Mouse (Mus musculus): Measurements from ENCODE around the gene 3110070M22Rik. TPM values are rescaled to one million over a fixed set of nuclear protein-coding genes. Genes with fewer than 3 reads are reported as not detected.
"Not testable (repeated sequence)": the region's sequence is repeated elsewhere in the genome, so short reads cannot be mapped to it uniquely, and the experiment has no call there.

Gene 3110070M22Rik
- 0.92 and 1.1 TPM in 2 replicates for polyA plus RNA-seq (2015; fragmentation: Nextera tagmentation; extraction: Ambion mirVana)

- Histone ChIP-seq H3K4me1 (ENCODE audit: control insufficient read depth, insufficient read depth, low read length) (no peaks in the 10 kb centered on the region), H3K9ac (ENCODE audit: low read depth, low read length) (peak within 1 kb of the TSS; percentile 64), H3K4me3 (ENCODE audit: low read length) (no peak within 1 kb of the TSS; the same call in 1 of the 2 replicates), H3K27ac (ENCODE audit: low read length) (0 out of 2 replicates have a peak within 1 kb of the TSS, but pooled peaks have one; percentile 7), H3K4me2 (ENCODE audit: low read depth, low read length) (peak within 1 kb of the TSS; percentile 28; the same call in 1 of the 2 replicates), H3K27me3 (replicated peaks; ENCODE audit: control insufficient read depth, insufficient read depth, low read length) (no peaks in the 10 kb centered on the region), H3K9me3 (ENCODE audit: control insufficient read depth, low read length) (peaks cover 5% of the 10 kb centered on the region; the same call in 1 of the 2 replicates), H3K36me3 (ENCODE audit: control insufficient read depth, insufficient read depth, low read length) (0 out of 2 replicates have a peak, but pooled peaks cover 12% of the 10 kb centered on the region)
- 84% methylated on average over 87 of the region's 87 CpGs for WGBS
- no peak for ATAC-seq
These were observed at the start of gene 3110070M22Rik, which contains the start of gene Tmem267 for GRCm38 (mm10) chr13:119487880-119488580. TSS of gene 3110070M22Rik (minus strand) at chr13:119488383. TSS of gene Tmem267 (plus strand) at chr13:119488039.

GRCm38 (mm10) chr13:119494938-119495337 lies 6.8 kb upstream of the 3110070M22Rik start:
- not testable (repeated sequence) for H3K4me2 ChIP-seq (ENCODE audit: low read depth, low read length); H3K4me3 ChIP-seq (ENCODE audit: low read length); H3K9me3 ChIP-seq (ENCODE audit: control insufficient read depth, low read length); H3K27ac ChIP-seq (ENCODE audit: low read length); H3K27me3 ChIP-seq (replicated peaks; ENCODE audit: control insufficient read depth, insufficient read depth, low read length); H3K9ac ChIP-seq (ENCODE audit: low read depth, low read length); H3K36me3 ChIP-seq (ENCODE audit: control insufficient read depth, insufficient read depth, low read length); H3K4me1 ChIP-seq (ENCODE audit: control insufficient read depth, insufficient read depth, low read length)
- 96% methylated on average over 10 of the region's 22 CpGs for WGBS
- peak; percentile 27 for ATAC-seq

GRCm38 (mm10) chr13:119492083-119492482 lies 3.9 kb upstream of the 3110070M22Rik start:
- not testable (repeated sequence) for H3K4me2 ChIP-seq (ENCODE audit: low read depth, low read length); H3K27me3 ChIP-seq (replicated peaks; ENCODE audit: control insufficient read depth, insufficient read depth, low read length); H3K27ac ChIP-seq (ENCODE audit: low read length); H3K36me3 ChIP-seq (ENCODE audit: control insufficient read depth, insufficient read depth, low read length); H3K4me3 ChIP-seq (ENCODE audit: low read length); H3K9me3 ChIP-seq (ENCODE audit: control insufficient read depth, low read length); H3K4me1 ChIP-seq (ENCODE audit: control insufficient read depth, insufficient read depth, low read length); H3K9ac ChIP-seq (ENCODE audit: low read depth, low read length); ATAC-seq
- WGBS, result 90% methylated on average over 10 of the region's 10 CpGs

GRCm38 (mm10) chr13:119487354-119487753 lies 829 bp downstream of the 3110070M22Rik start:
- 72% methylated on average over 7 of the region's 7 CpGs for WGBS
- no peaks in the 10 kb centered on the region for H3K27me3 ChIP-seq (replicated peaks; ENCODE audit: control insufficient read depth, insufficient read depth, low read length)
- H3K9ac ChIP-seq (ENCODE audit: low read depth, low read length), result no peak overlapping the region
- no peak for ATAC-seq
- H3K9me3 ChIP-seq (ENCODE audit: control insufficient read depth, low read length), result peaks cover 5% of the 10 kb centered on the region; the same call in 1 of the 2 replicates
- H3K27ac ChIP-seq (ENCODE audit: low read length), result no peak overlapping the region
- H3K4me3 ChIP-seq (ENCODE audit: low read length), result no peak overlapping the region
- H3K4me2 ChIP-seq (ENCODE audit: low read depth, low read length), result no peak overlapping the region
- H3K4me1 ChIP-seq (ENCODE audit: control insufficient read depth, insufficient read depth, low read length), result no peaks in the 10 kb centered on the region
- H3K36me3 ChIP-seq (ENCODE audit: control insufficient read depth, insufficient read depth, low read length), result 0 out of 2 replicates have a peak, but pooled peaks cover 12% of the 10 kb centered on the region

- H3K4me3 ChIP-seq (ENCODE audit: low read length), result no peak overlapping the region
- H3K4me1 ChIP-seq (ENCODE audit: control insufficient read depth, insufficient read depth, low read length), result no peaks in the 10 kb centered on the region
- H3K27ac ChIP-seq (ENCODE audit: low read length), result no peak overlapping the region
- H3K9me3 ChIP-seq (ENCODE audit: control insufficient read depth, low read length), result no peaks in the 10 kb centered on the region
- peaks cover 12% of the 10 kb centered on the region for H3K36me3 ChIP-seq (ENCODE audit: control insufficient read depth, insufficient read depth, low read length)
- no peak overlapping the region for H3K4me2 ChIP-seq (ENCODE audit: low read depth, low read length)
- peak; percentile 59; the same call in 1 of the 2 replicates for ATAC-seq
- WGBS, result 78% methylated on average over 2 of the region's 2 CpGs
- H3K27me3 ChIP-seq (replicated peaks; ENCODE audit: control insufficient read depth, insufficient read depth, low read length), result no peaks in the 10 kb centered on the region
- no peak overlapping the region for H3K9ac ChIP-seq (ENCODE audit: low read depth, low read length)
These were observed 10.4 kb downstream of the 3110070M22Rik start for GRCm38 (mm10) chr13:119477789-119478188.

GRCm38 (mm10) chr13:119476631-119477030 lies 11.6 kb downstream of the 3110070M22Rik start:
- H3K4me1 ChIP-seq (ENCODE audit: control insufficient read depth, insufficient read depth, low read length), result no peaks in the 10 kb centered on the region
- no peak overlapping the region for H3K9ac ChIP-seq (ENCODE audit: low read depth, low read length)
- H3K9me3 ChIP-seq (ENCODE audit: control insufficient read depth, low read length), result no peaks in the 10 kb centered on the region
- no peak overlapping the region for H3K27ac ChIP-seq (ENCODE audit: low read length)
- peaks cover 15% of the 10 kb centered on the region for H3K36me3 ChIP-seq (ENCODE audit: control insufficient read depth, insufficient read depth, low read length)
- no peak overlapping the region for H3K4me2 ChIP-seq (ENCODE audit: low read depth, low read length)
- no peak for ATAC-seq
- 90% methylated on average over 9 of the region's 9 CpGs for WGBS
- no peaks in the 10 kb centered on the region for H3K27me3 ChIP-seq (replicated peaks; ENCODE audit: control insufficient read depth, insufficient read depth, low read length)
- H3K4me3 ChIP-seq (ENCODE audit: low read length), result no peak overlapping the region

GRCm38 (mm10) chr13:119462596-119463560 lies 25.3 kb downstream of the 3110070M22Rik start, which contains the start of gene 4833420G17Rik:
TSS of gene 4833420G17Rik (plus strand) at chr13:119462768.
- Histone ChIP-seq H3K9ac (ENCODE audit: low read depth, low read length) (peak within 1 kb of the TSS; percentile 75), H3K27me3 (replicated peaks; ENCODE audit: control insufficient read depth, insufficient read depth, low read length) (no peaks in the 10 kb centered on the region), H3K4me2 (ENCODE audit: low read depth, low read length) (peak within 1 kb of the TSS; percentile 63), H3K9me3 (ENCODE audit: control insufficient read depth, low read length) (no peaks in the 10 kb centered on the region), H3K36me3 (ENCODE audit: control insufficient read depth, insufficient read depth, low read length) (peaks cover 5% of the 10 kb centered on the region; the same call in 1 of the 2 replicates), H3K4me3 (ENCODE audit: low read length) (peak within 1 kb of the TSS; percentile 70), H3K27ac (ENCODE audit: low read length) (peak within 1 kb of the TSS; percentile 67), H3K4me1 (ENCODE audit: control insufficient read depth, insufficient read depth, low read length) (peaks cover 7% of the 10 kb centered on the region)
- WGBS, result 9% methylated on average over 57 of the region's 57 CpGs
- peak; percentile 96 for ATAC-seq

DNA sequence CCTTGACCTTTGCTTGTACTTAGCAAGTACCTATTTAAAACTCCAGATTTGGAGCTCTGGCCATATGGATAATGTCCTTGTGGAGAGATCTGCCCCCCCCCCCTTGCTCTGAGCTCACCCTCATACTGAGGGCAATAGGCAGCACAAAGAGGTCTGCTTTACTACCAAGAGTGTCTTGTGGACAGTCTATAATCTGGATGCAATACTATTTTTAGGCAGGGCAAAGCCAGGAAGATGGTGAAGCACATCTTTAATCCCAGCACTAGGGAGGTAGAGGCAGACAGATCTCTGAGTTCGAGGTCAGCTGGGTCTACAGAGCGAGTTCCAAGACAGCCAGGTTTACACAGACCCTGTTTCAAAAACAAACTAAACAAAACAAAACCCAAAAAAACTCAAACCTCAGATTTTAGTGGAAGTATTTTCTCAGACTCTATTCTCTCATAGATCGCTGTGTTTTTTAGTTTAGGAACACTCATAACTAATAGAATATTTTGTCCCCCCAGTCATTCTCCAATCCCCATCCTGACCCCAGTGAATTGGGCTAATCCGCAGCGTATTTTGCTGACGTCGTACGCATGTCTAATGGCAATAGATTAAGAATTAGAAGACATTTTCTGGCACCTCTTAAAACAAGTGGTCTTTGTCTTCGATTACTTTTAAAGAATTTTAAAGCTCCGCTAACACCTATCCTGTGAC lies 26.1 kb downstream of the 3110070M22Rik start:
- peak overlapping the region; percentile 75 for H3K9ac ChIP-seq (ENCODE audit: low read depth, low read length)
- ATAC-seq, result peak; percentile 60
- 5% methylated on average over 10 of the region's 10 CpGs for WGBS
- H3K4me1 ChIP-seq (ENCODE audit: control insufficient read depth, insufficient read depth, low read length), result peaks cover 7% of the 10 kb centered on the region
- H3K4me2 ChIP-seq (ENCODE audit: low read depth, low read length), result peak overlapping the region; percentile 63
- no peaks in the 10 kb centered on the region for H3K36me3 ChIP-seq (ENCODE audit: control insufficient read depth, insufficient read depth, low read length)
- H3K27me3 ChIP-seq (replicated peaks; ENCODE audit: control insufficient read depth, insufficient read depth, low read length), result no peaks in the 10 kb centered on the region
- peak overlapping the region; percentile 67 for H3K27ac ChIP-seq (ENCODE audit: low read length)
- H3K4me3 ChIP-seq (ENCODE audit: low read length), result peak overlapping the region; percentile 70
- H3K9me3 ChIP-seq (ENCODE audit: control insufficient read depth, low read length), result no peaks in the 10 kb centered on the region
